Mouse (Mus musculus) heart, embryonic 11.5 days (tissue): Measurements from ENCODE around the gene Dock11. TPM values are rescaled to one million over a fixed set of nuclear protein-coding genes. Genes with fewer than 3 reads are reported as not detected.

Experiments
- ATAC-seq: fragments of 200-750 bp; cut with Nextera tagmentation; replicated peaks from 2 replicates; pipeline ENCODE4 v1.8.0; 2017; ENCODE audit warnings: moderate library complexity; ENCODE audit not compliant: insufficient number of reproducible peaks, low FRiP score, low TSS enrichment
- H3K27ac ChIP-seq: fragments of 300-500 bp; sonication (generic); 2 replicates; pipeline ENCODE4 v1.5.1; 2014; ENCODE audit warnings: mild to moderate bottlenecking, low read depth, low read length
- H3K27me3 ChIP-seq: fragments of 300-500 bp; sonication (generic); 2 replicates; pipeline ENCODE4 v1.6.1; 2014; ENCODE audit warnings: mild to moderate bottlenecking, low read length, mixed read lengths; ENCODE audit not compliant: control insufficient read depth, insufficient read depth
- H3K36me3 ChIP-seq: fragments of 300-500 bp; sonication (generic); 2 replicates; pipeline ENCODE4 v1.6.1; 2014; ENCODE audit warnings: mild to moderate bottlenecking, low read length, moderate library complexity, mixed read lengths; ENCODE audit not compliant: control insufficient read depth, insufficient read depth
- H3K4me1 ChIP-seq: fragments of 300-500 bp; sonication (generic); 2 replicates; pipeline ENCODE4 v1.6.1; 2014; ENCODE audit warnings: low read length; ENCODE audit not compliant: control insufficient read depth, insufficient read depth
- H3K4me2 ChIP-seq: fragments of 300-500 bp; sonication (generic); 2 replicates; pipeline ENCODE4 v1.6.1; 2014; ENCODE audit warnings: mild to moderate bottlenecking, moderate library complexity
- H3K4me3 ChIP-seq: fragments of 300-500 bp; sonication (generic); 2 replicates; pipeline ENCODE4 v1.5.1; 2014; ENCODE audit warnings: low read depth, low read length
- H3K9ac ChIP-seq: fragments of 300-500 bp; sonication (generic); 2 replicates; pipeline ENCODE4 v1.6.1; 2014; ENCODE audit warnings: mild to moderate bottlenecking, low read depth, low read length, moderate library complexity
- H3K9me3 ChIP-seq: fragments of 300-500 bp; sonication (generic); replicated peaks from 2 replicates; pipeline ENCODE4 v1.6.1; 2016; ENCODE audit warnings: low read length; ENCODE audit not compliant: control insufficient read depth
- WGBS: fragments of 180-500 bp; shearing (Covaris S2); extraction: QIAGEN DNeasy Blood & Tissue Kit; methylation state at CpG from one replicate; pipeline ENCODE4 v1.1.7; 2014; ENCODE audit not compliant: insufficient replicate concordance; 5-methylcytosine and 5-hydroxymethylcytosine counted together
- polyA plus RNA-seq: library from polyadenylated mRNA; unstranded; fragments of >200 nt; fragmentation: Nextera tagmentation; extraction: Ambion mirVana; gene quantifications from 2 replicates; pipeline ENCODE4 v1.2.1, GENCODE M21; 2014

Gene Dock11
- 11.5 and 11.9 TPM in 2 replicates for polyA plus RNA-seq

GRCm38 (mm10) chrX:35888087-35888895 is at the start of gene Dock11:
Gene Dock11 (plus strand): TSS chrX:35888832.
- Histone ChIP-seq H3K4me3 (peak within 1 kb of the TSS; percentile 57), H3K9me3 (no peaks in the 10 kb centered on the region), H3K9ac (peak within 1 kb of the TSS; percentile 62), H3K27ac (0 out of 2 replicates have a peak within 1 kb of the TSS, but pooled peaks have one; percentile 29), H3K4me2 (peak within 1 kb of the TSS; percentile 71), H3K27me3 (no peaks in the 10 kb centered on the region), H3K4me1 (no peaks in the 10 kb centered on the region), H3K36me3 (no peaks in the 10 kb centered on the region)
- 11% methylated on average over 31 of the region's 38 CpGs for WGBS
- ATAC-seq = peak; percentile 75; the same call in 1 of the 2 replicates

GRCm38 (mm10) chrX:35879703-35880102 is 8.9 kb upstream of the Dock11 start:
- no peak for ATAC-seq

GRCm38 (mm10) chrX:35888945-35889799 is 540 bp downstream of the Dock11 start:
- Histone ChIP-seq H3K9ac (peak overlapping the region; percentile 62), H3K27me3 (no peaks in the 10 kb centered on the region), H3K4me3 (peak overlapping the region; percentile 57), H3K4me1 (no peaks in the 10 kb centered on the region), H3K9me3 (no peaks in the 10 kb centered on the region), H3K27ac (0 out of 2 replicates have a peak overlapping the region, but pooled peaks have one; percentile 29), H3K36me3 (no peaks in the 10 kb centered on the region), H3K4me2 (peak overlapping the region; percentile 71)
- WGBS = 7% methylated on average over 42 of the region's 58 CpGs
- no peak; the same call in 1 of the 2 replicates for ATAC-seq

More at GRCm38 (mm10) chrX:35879703-35880102, 8.9 kb upstream of the Dock11 start:
- 44% methylated on average over 1 of the region's 1 CpGs for WGBS
- no peaks in the 10 kb centered on the region for H3K27me3 ChIP-seq
- no peaks in the 10 kb centered on the region for H3K4me1 ChIP-seq
- H3K4me2 ChIP-seq = no peak overlapping the region
- H3K9me3 ChIP-seq = no peaks in the 10 kb centered on the region
- no peak overlapping the region for H3K9ac ChIP-seq
- no peaks in the 10 kb centered on the region for H3K36me3 ChIP-seq
- H3K27ac ChIP-seq = no peak overlapping the region
- no peak overlapping the region for H3K4me3 ChIP-seq

GRCm38 (mm10) chrX:35889800-35890106 is 1.1 kb downstream of the Dock11 start:
- no peak overlapping the region for H3K27ac ChIP-seq
- H3K4me1 ChIP-seq = no peaks in the 10 kb centered on the region
- ATAC-seq = no peak
- WGBS = 7% methylated on average over 8 of the region's 8 CpGs
- peak overlapping the region; percentile 71 for H3K4me2 ChIP-seq
- no peaks in the 10 kb centered on the region for H3K36me3 ChIP-seq
- no peaks in the 10 kb centered on the region for H3K27me3 ChIP-seq
- H3K9ac ChIP-seq = peak overlapping the region; percentile 62; the same call in 1 of the 2 replicates
- H3K9me3 ChIP-seq = no peaks in the 10 kb centered on the region
- peak overlapping the region; percentile 57 for H3K4me3 ChIP-seq

GRCm38 (mm10) chrX:35891534-35892125 is 3.0 kb downstream of the Dock11 start:
- Histone ChIP-seq H3K27me3 (no peaks in the 10 kb centered on the region), H3K36me3 (no peaks in the 10 kb centered on the region), H3K27ac (no peak overlapping the region), H3K4me1 (no peaks in the 10 kb centered on the region), H3K9ac (no peak overlapping the region), H3K4me2 (no peak overlapping the region), H3K4me3 (no peak overlapping the region), H3K9me3 (no peaks in the 10 kb centered on the region)
- WGBS = 66% methylated on average over 5 of the region's 5 CpGs
- no peak for ATAC-seq

GRCm38 (mm10) chrX:35892377-35892776 is 3.7 kb downstream of the Dock11 start:
- Histone ChIP-seq H3K4me3 (no peak overlapping the region), H3K9me3 (no peaks in the 10 kb centered on the region), H3K27ac (no peak overlapping the region), H3K27me3 (no peaks in the 10 kb centered on the region), H3K9ac (no peak overlapping the region), H3K4me1 (no peaks in the 10 kb centered on the region), H3K36me3 (no peaks in the 10 kb centered on the region), H3K4me2 (no peak overlapping the region)
- whole genome bisulfite sequencing = 65% methylated on average over 5 of the region's 5 CpGs
- ATAC-seq = no peak

GRCm38 (mm10) chrX:35897648-35898500 is 9.2 kb downstream of the Dock11 start:
- no peak overlapping the region for H3K9ac ChIP-seq
- H3K4me2 ChIP-seq = no peak overlapping the region
- H3K36me3 ChIP-seq = no peaks in the 10 kb centered on the region
- no peaks in the 10 kb centered on the region for H3K9me3 ChIP-seq
- H3K27ac ChIP-seq = no peak overlapping the region
- H3K27me3 ChIP-seq = no peaks in the 10 kb centered on the region
- WGBS = 75% methylated on average over 11 of the region's 11 CpGs
- no peak overlapping the region for H3K4me3 ChIP-seq
- H3K4me1 ChIP-seq = no peaks in the 10 kb centered on the region
- ATAC-seq = no peak

GRCm38 (mm10) chrX:35898501-35898766 is 9.8 kb downstream of the Dock11 start:
- H3K9ac ChIP-seq = no peak overlapping the region
- H3K27me3 ChIP-seq = no peaks in the 10 kb centered on the region
- H3K4me2 ChIP-seq = no peak overlapping the region
- H3K4me3 ChIP-seq = no peak overlapping the region
- 95% methylated on average over 2 of the region's 2 CpGs for WGBS
- H3K36me3 ChIP-seq = no peaks in the 10 kb centered on the region
- no peaks in the 10 kb centered on the region for H3K9me3 ChIP-seq
- no peak overlapping the region for H3K27ac ChIP-seq
- ATAC-seq = no peak
- H3K4me1 ChIP-seq = no peaks in the 10 kb centered on the region
